Mouse (Mus musculus) heart, postnatal 14 days (tissue): Measurements from ENCODE around the gene Grsf1. TPM values are rescaled to one million over a fixed set of nuclear protein-coding genes. Genes with fewer than 3 reads are reported as not detected.

Experiments used
- DNase-seq, 2 experiments: peaks; one replicate each; pipeline ENCODE4 v3.0.0; 2021 to 2022
- intact Hi-C: fragments of 180-260 bp; cut with DNase I; formaldehyde crosslinking; loops from one replicate; pipeline ENCODE4 v1.15.1; 2025
- total RNA-seq, 2 experiments: library from RNA; stranded (reverse); gene quantifications; 2 replicates each; pipeline ENCODE4 v1.2.3; 2021

Grsf1 gene
- total RNA-seq, 2 experiments from 2014 or later: 187 to 200 TPM

DNA sequence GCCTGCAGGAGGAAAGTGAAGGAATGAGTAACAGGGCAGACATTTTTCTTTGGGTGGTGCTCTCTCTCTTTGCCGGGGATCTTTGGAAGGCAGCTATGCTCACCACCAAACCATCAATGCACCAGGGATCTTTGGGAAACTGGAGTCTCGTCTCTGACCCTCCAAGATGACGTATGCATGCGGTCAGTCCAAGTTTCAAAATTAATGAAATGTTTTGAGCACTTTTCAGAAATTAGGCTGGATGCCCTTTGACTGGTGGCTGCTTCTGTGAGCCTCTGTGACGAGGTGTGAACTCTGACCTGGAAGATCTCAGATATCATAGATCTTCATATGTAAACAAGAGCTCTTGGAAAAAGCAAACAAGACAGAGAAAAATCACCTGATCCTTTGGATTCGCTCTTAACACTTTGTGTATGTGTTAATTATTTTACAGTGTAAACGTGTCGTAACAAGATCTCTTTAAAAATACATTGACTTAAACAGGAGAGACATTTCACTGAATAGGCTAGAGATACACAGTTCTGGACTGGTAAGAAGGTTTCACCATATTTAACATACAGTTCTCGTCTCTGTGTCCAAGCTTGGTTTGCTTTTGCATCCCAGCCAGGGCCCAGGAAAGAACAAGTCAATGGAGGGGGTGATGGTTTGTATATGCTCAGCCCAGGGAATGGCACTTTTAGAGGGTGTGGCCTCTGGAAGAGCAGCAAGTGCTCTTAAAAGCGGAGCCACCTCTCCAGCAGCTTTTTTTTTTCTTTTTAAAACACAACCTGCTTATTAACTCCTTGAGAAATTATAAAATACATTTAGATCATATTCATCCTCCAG lies 14.9 kb upstream of the Grsf1 start:
- intact Hi-C loops: no loop called here
- no peak for DNase-seq

- peak in 1 of 2 experiments; percentile 22 for DNase-seq
- intact Hi-C loops: loop anchor here (2.0 to 5.0 kb wide), 3 partner anchors 31 to 698 kb away; partner anchors contain the start of gene Mob1b
These were observed 13.4 kb upstream of the Grsf1 start for GRCm38 (mm10) chr5:88689279-88689938.

- intact Hi-C loops: loop anchor here (2.0 to 5.0 kb wide), 3 partner anchors 32 to 699 kb away; partner anchors contain the start of gene Mob1b
- DNase-seq: no peak
These were observed 12.7 kb upstream of the Grsf1 start for GRCm38 (mm10) chr5:88688583-88689187.

- DNase-seq: no peak
- intact Hi-C loops: loop anchor here (2.0 to 5.0 kb wide), 3 partner anchors 33 to 699 kb away; partner anchors contain the start of gene Mob1b
These were observed 12.0 kb upstream of the Grsf1 start for GRCm38 (mm10) chr5:88687996-88688406.

DNA sequence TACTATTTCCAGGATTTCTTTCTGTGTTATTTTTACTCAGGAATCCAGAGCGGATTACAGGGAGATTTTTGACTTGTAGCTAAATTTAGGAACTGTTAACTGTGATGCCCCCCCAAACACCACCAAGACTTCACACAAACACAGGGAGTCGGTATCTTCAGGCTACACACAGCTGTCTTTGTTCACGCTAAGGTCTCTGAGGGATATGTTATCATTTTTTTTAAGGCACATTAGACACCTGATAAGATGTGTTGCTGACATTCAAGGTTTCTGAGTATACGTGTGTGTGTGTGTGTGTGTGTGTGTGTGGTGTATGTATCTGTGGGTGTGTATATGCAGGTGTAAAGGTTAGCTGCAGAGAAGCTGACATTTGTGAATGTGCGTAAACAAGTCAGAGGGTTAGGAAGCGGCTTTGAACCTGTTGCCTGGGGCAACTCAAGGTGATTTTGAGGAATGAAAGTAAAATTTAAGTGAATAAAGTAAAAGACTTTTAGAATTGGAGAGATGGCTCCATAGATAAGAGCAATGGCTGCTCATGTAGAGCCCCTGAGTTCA lies 9.9 kb upstream of the Grsf1 start:
- intact Hi-C loops: loop anchor here (5.0 kb wide), 2 partner anchors 106 to 701 kb away; no protein-coding TSS in a partner anchor
- no peak for DNase-seq

DNA sequence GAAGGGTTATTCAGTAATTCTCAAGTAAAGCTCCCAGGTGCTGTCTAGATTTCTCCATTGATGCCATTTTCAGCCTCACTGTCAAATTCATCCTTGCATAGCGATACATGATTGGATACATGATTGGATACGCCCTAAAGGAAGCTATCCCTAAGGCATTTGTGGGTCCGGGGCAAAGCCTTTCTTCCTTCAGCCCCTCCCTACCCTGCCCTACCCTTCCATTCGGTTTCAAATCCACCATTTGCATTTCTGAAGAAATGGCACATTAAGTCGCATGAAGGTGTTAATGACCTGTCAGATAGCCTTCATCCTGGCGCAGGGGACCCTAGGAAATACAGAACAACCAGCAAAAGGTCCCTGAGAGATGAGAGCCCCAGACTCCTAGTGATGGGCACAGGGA lies 9.3 kb upstream of the Grsf1 start:
- DNase-seq: no peak
- intact Hi-C loops: loop anchor here (5.0 kb wide), 2 partner anchors 107 to 702 kb away; no protein-coding TSS in a partner anchor

- no peak for DNase-seq
- intact Hi-C loops: no loop called here
These were observed 8.3 kb upstream of the Grsf1 start for GRCm38 (mm10) chr5:88684226-88684625.

GRCm38 (mm10) chr5:88683706-88684105 lies 7.7 kb upstream of the Grsf1 start:
- intact Hi-C loops: no loop called here
- DNase-seq: no peak

DNA sequence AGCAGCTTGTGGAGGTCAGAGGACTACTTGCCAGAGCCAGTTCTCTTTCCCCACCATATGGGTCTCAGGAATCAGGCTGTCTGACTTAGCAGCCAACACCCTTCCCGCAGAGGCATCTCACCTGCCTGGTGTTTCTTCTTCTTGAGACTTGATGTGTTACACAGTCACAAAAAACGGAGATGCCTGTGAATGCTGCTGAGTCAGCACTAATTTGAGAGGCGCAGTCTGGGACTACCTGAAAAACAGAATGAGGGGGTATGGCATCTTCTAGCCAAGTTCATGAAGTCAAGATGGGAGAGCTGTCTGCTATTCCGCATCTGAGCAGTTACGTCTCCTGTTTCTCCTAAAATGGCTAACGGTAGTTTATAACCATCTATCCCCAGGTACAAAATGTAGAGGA lies 4.6 kb upstream of the Grsf1 start:
- no peak for DNase-seq
- intact Hi-C loops: no loop called here

DNA sequence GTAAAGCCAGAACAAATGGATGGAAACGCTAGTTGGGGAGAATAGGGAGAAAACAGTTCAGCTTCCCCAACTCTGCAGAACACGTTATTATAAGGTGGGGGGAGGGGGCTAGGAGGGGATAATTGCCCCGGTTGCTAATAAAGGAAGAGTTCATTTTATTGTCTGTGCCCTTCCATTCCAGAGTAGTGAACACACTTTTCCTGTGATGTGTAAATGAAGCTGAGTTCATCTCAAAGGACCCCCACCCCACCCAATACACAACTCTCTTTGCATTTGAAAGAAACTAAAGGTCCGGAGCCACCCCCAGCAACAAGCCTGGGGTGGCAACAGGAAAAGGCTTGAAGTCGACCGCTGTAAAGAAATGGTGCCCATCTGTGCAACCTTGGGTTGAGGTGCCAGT lies 3.4 kb upstream of the Grsf1 start:
- intact Hi-C loops: loop anchor here (5.0 kb wide), 1 partner anchor 83 kb away; the partner anchor contains the start of gene Dck
- no peak for DNase-seq

DNA sequence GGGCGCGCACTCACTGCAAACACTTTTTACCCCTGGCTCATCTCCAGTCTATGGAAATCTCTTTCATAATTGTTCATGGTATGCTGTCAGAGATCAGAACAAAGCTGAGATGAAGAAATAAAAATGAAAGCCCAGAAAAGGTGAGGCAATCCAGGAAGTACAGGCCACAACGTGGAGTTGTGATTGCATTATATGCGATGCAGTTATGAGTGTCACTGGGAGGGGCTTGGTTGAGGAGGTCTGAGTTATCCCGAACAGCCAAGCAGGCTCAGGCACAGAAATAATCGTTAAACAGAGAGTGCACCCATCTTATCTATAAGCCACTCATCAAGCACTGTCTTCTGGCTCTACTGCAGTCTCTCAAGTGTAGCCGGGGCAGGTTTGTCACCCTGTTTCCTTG lies 3.0 kb upstream of the Grsf1 start:
- DNase-seq: no peak
- intact Hi-C loops: loop anchor here (5.0 kb wide), 1 partner anchor 83 kb away; the partner anchor contains the start of gene Dck

DNA sequence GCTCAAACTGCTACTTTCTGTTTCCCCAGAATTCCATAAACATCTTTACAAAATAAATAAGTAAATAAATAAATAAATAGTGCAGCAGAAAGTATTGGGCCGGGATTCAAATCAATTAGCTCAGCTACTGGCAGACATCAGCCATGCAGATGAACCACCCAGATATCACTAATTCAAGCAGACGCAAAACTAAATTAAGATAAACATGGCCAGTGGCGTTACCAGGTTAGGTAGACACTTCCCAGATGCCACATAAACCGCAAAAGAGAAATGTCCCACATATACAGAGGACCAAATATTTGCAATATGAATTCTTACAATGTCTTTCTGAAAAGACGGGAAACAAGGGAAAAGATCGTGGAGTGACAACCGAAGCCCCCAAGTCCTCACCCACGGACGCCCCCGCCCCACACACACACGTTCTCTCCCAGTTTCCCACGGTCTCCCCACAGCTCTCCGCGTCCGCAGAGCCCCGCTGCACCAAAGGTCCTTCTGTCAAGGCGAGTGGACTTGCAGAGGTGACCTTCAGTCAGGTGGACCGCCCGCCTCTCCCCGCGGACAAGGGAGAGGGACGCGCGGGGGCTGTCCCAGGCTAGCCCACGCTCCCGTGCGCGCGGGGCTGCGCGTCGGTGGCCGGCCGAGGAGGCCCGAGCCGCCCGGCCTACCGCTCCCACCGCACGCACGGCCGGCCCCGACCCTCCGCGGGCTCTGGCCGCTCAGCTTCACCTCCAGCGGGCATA lies 1.1 kb downstream of the Grsf1 start:
- DNase-seq: peak; percentile 51 to 54
- intact Hi-C loops: loop anchor here (5.0 kb wide), 2 partner anchors 87 to 108 kb away; partner anchors contain the start of genes Dck and Rufy3

DNA sequence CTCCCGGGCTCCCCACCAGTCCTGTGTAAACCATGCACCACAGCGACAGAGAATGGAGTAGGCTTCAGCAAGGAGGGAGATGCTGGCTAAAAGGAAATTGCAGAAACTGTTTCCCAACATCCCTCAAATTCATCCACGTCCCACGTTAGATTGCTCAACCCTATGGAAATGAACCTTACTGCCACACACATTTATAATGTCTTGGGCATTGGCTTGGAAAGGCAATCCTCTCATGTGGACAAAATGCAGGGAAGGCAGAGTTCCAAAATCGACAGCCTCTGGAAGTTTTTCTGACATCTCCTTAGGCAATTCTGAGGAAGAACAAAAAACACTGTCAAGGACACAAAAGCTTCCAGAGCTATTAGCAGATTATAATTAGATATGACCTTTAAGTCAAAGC lies 12.1 kb downstream of the Grsf1 start:
- intact Hi-C loops: no loop called here
- no peak for DNase-seq

DNA sequence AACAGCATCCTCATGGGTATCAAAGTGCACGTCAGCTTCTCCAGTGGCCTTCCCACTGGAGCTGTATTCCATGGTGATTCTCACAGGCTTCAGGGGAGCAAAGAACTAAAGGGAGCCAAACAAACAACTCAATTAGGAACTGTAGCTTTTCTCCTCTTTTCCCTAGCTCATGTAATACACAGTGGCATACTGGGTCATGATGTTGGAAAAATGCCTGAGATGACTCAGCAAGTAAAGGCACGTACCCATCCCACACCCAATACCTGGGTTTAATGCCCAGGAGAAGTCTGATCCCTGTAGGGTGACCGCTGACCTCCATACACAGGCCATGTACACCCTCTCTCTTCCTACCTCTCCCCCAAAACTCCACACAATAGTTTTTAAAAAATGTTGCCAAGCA lies 12.8 kb downstream of the Grsf1 start:
- intact Hi-C loops: no loop called here
- DNase-seq: no peak

GRCm38 (mm10) chr5:88657868-88658267 lies 18.1 kb downstream of the Grsf1 start:
- no peak for DNase-seq
- intact Hi-C loops: no loop called here

- intact Hi-C loops: no loop called here
These were observed 23.4 kb downstream of the Grsf1 start for GRCm38 (mm10) chr5:88652589-88652988.

GRCm38 (mm10) chr5:88649250-88650173 lies 26.5 kb downstream of the Grsf1 start:
- no peak for DNase-seq
- intact Hi-C loops: no loop called here

More at GRCm38 (mm10) chr5:88652589-88652988, 23.4 kb downstream of the Grsf1 start:
- no peak for DNase-seq

DNA sequence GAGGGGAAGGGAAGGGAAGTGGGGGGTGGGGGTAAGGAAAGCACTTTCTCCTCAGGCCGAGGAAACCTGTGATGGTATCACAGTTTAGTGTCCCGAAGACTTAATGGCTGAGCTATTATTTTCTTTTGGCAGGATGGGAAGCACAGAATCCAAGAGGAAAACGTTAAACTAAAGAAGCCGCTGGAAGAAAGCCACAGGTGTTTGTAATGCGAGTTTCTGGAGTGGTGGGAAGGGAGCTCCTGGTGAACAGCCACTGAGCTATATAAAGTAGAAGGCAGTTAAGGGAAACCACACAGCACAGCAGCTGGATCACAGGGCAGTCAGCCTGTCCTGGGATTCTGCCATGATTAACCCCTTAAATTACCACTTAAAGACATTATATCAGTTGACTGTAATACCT lies 30.6 kb downstream of the Grsf1 start:
- DNase-seq: no peak
- intact Hi-C loops: no loop called here

DNA sequence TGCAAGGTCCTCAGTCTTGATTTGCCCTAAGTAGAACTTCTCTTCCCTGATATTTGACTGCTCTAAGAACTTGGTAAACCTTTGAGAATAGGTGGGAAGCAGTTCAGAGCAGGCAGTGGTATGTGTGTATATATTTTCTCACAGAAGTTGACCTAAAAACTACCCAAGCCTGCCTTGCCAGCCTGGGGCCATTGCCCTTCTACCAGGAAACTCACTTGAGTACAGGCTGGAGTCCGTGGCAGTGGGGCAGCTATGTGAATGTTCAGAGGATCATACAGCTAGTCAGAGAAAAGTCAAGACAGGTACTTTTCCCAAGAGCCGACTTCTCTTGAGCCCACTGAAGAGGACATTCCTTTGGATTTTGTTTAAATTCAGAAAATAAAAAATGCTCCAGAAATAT lies 31.1 kb downstream of the Grsf1 start:
- intact Hi-C loops: no loop called here
- no peak for DNase-seq
